Mouse (Mus musculus) frontal cortex, postnatal 14 days (tissue): ENCODE measurements around the gene Klhl5.

Experiments used
- DNase-seq, 2 experiments: peaks; one replicate each; pipeline ENCODE4 v3.0.0; 2022; ENCODE audit warnings: low spot score in 2 of 2

Klhl5 gene

GRCm38 (mm10) chr5:65106876-65107772 lies at the start of gene Klhl5:
Klhl5 (plus strand) TSS chr5:65107539.
- DNase-seq: peak; percentile 69 to 73

GRCm38 (mm10) chr5:65057596-65057995 lies 49.7 kb upstream of the Klhl5 start:
- no peak for DNase-seq

GRCm38 (mm10) chr5:65059806-65060205 lies 47.5 kb upstream of the Klhl5 start:
- no peak for DNase-seq

GRCm38 (mm10) chr5:65062236-65062635 lies 45.1 kb upstream of the Klhl5 start:
- DNase-seq: no peak

GRCm38 (mm10) chr5:65063266-65063665 lies 44.1 kb upstream of the Klhl5 start:
- no peak for DNase-seq

GRCm38 (mm10) chr5:65068166-65068565 lies 39.2 kb upstream of the Klhl5 start:
- DNase-seq: no peak

- no peak for DNase-seq
Measured at GRCm38 (mm10) chr5:65069872-65070271, 37.5 kb upstream of the Klhl5 start.

GRCm38 (mm10) chr5:65071689-65072118 lies 35.6 kb upstream of the Klhl5 start:
- no peak for DNase-seq

- no peak for DNase-seq
Measured at GRCm38 (mm10) chr5:65073247-65073646, 34.1 kb upstream of the Klhl5 start.

- DNase-seq: no peak
Measured at GRCm38 (mm10) chr5:65074693-65075092, 32.6 kb upstream of the Klhl5 start.

GRCm38 (mm10) chr5:65076087-65076486 lies 31.3 kb upstream of the Klhl5 start:
- no peak for DNase-seq

- no peak for DNase-seq
Measured at GRCm38 (mm10) chr5:65076748-65077147, 30.6 kb upstream of the Klhl5 start.

GRCm38 (mm10) chr5:65078081-65078480 lies 29.3 kb upstream of the Klhl5 start:
- no peak for DNase-seq

- peak in 1 of 2 experiments; percentile 16 for DNase-seq
Measured at GRCm38 (mm10) chr5:65079881-65080280, 27.5 kb upstream of the Klhl5 start.

- DNase-seq: no peak
Measured at GRCm38 (mm10) chr5:65081836-65082235, 25.5 kb upstream of the Klhl5 start.

- DNase-seq: no peak
Measured at GRCm38 (mm10) chr5:65086522-65086921, 20.8 kb upstream of the Klhl5 start.

GRCm38 (mm10) chr5:65089707-65090106 lies 17.6 kb upstream of the Klhl5 start:
- no peak for DNase-seq

GRCm38 (mm10) chr5:65091184-65091858 lies 16.0 kb upstream of the Klhl5 start:
- DNase-seq: no peak

GRCm38 (mm10) chr5:65091921-65092320 lies 15.4 kb upstream of the Klhl5 start, which contains the start of gene Tmem156:
Tmem156 (minus strand) TSS chr5:65092132.
- no peak for DNase-seq

- no peak for DNase-seq
Measured at GRCm38 (mm10) chr5:65093769-65094168, 13.6 kb upstream of the Klhl5 start.

GRCm38 (mm10) chr5:65094902-65095545 lies 12.3 kb upstream of the Klhl5 start:
- DNase-seq: no peak

- DNase-seq: no peak
Measured at GRCm38 (mm10) chr5:65096082-65096481, 11.3 kb upstream of the Klhl5 start.
